Mouse (Mus musculus) frontal cortex, adult (tissue): Measurements from ENCODE around the gene Srsf4.

Source experiments
- ATAC-seq: cut with Nextera tagmentation; 2 replicates; pipeline ENCODE4 v1.9.2; 2017; ENCODE audit warnings: mild to moderate bottlenecking, moderate library complexity, mixed read lengths; ENCODE audit not compliant: low TSS enrichment

Gene Srsf4

GRCm38 (mm10) chr4:131873293-131874168 is at the start of gene Srsf4:
Gene Srsf4 (plus strand): TSS chr4:131873617.
- peak; percentile 94 for ATAC-seq

DNA sequence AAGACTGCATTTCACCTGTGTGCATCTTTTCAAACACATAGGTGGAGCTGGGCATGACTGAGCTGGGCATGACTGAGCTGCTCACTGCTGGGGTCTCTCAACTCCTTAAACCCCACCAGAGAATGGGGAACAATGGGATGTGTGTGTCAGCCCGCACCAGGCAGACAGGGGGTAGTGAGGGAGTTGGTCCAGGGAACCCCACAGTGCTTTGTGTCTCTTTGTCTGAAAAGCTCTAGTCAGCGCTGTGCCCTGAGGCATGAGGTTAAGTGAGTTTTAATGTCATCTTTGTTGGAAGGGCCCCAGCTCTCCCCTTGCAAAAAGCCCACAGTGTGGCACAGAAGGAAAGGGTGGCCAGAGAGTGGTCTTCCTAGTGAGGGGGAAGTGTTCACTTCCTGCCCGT is 48.5 kb upstream of the Srsf4 start:
- ATAC-seq = no peak

DNA sequence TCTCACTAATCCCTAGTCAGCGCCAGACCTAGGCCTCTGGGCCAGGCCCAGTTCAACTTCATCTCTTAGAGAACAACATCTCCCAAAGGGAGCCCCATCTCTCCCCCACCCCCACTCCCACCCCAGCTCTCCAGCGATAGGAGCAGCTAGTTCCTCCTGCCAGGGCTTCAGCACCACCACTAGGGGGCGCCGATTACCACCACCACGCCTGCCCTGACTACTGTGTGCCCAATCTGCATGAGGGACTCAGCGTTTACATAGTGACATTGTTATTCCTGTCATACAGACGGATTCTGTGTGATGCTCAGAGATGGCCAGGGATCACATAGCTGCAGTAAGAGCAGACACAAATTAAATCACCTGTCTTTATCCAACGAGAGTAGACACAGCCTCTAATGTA is 47.6 kb upstream of the Srsf4 start:
- ATAC-seq = no peak

DNA sequence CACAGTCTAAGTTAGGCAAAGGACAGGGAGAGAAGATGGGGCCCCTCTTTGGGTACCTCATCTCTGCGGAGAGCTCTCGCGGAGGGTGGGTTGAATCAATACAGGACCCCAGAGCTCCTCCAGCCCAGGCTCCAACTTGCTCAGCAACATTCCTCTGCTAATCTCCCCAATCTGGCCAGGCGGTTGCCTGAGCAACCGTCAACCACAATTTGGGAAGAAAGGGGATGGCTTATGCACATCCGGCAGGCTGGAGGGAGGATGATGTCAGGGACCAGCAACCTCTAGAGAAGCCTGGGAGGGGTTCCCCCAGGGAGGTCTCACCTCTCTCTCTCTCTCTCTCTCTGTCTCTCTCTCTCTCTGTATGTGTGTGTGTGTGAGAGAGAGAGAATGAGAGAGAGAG is 46.5 kb upstream of the Srsf4 start:
- no peak for ATAC-seq

DNA sequence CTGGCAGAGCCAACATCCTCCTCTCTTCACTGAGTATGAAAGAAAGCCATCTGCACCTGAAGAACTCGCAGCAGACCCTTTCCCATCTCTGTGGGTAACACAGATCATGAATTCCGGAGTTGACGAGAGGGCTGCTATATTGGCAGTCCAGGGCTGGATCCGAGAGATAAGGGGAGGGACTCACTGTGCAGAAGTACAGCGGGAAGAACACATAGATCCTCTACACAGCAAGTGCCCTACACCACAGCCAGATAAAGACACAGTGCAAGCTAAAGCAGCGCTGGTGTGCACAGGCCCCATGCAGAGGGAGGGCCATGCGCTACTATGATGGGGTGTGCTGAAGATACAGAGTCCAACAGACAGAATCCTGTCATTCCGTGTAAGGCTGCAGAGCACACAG is 44.3 kb upstream of the Srsf4 start:
- ATAC-seq = no peak

- ATAC-seq = no peak
Observed at GRCm38 (mm10) chr4:131831546-131832045, 41.8 kb upstream of the Srsf4 start.

GRCm38 (mm10) chr4:131832759-131833407 is 40.5 kb upstream of the Srsf4 start:
- ATAC-seq = no peak

DNA sequence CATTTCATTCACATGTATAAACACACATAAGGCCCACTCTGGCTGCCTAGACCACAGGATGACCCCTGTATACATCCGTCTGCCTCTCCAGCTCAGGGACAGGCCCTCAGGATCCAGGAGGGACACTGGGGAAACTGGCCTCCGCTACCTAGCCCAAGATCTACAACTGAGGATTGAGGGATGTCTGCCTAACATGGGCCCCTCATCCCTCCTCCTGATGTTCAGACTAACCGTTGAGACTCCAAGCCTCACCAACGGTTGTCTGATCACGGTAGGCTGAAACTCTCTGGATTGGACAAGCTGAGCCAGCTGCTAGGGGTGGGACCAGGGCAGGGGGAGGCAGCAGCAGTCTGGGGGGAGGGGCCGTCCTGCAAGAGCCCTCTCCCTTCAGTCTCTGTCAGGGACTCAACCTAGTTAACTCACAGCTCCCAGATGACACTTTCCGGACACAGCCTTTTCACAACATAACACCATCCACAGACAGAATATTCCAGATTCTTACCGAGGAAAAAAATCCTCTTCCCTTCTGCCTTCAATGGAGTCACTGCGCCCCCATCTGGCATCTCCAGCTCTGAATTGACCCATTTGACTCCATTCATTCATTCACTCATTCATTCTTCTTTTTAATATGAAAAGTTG is 39.3 kb upstream of the Srsf4 start:
- no peak for ATAC-seq

DNA sequence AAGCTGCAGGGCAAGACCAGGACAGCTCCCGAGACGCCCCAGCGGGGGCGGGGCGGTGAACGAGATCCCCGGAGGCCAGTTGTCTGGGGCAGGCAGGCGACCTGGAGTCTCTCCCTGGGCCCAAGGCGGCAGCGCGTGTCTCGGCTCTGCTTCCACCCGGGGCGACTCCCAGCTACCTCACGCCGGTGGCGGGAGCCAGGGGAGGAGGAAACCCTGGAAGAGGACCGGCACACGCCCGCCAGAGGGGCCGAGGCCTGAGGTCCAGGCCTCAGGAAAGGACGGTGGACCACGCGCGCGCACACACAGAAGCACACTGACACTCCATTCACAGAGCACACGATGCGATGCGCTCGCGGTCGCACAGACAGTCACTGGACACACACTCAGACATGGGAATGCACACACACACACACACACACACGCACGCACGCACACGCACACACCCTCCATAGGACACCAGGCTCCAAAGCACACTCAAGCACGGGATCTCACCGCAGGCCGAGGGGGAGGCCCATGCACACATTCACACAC is 37.0 kb upstream of the Srsf4 start:
- ATAC-seq = no peak

GRCm38 (mm10) chr4:131836891-131837491 is 36.4 kb upstream of the Srsf4 start:
- ATAC-seq = 0 out of 2 replicates have a peak, but pooled peaks have one; percentile 21

DNA sequence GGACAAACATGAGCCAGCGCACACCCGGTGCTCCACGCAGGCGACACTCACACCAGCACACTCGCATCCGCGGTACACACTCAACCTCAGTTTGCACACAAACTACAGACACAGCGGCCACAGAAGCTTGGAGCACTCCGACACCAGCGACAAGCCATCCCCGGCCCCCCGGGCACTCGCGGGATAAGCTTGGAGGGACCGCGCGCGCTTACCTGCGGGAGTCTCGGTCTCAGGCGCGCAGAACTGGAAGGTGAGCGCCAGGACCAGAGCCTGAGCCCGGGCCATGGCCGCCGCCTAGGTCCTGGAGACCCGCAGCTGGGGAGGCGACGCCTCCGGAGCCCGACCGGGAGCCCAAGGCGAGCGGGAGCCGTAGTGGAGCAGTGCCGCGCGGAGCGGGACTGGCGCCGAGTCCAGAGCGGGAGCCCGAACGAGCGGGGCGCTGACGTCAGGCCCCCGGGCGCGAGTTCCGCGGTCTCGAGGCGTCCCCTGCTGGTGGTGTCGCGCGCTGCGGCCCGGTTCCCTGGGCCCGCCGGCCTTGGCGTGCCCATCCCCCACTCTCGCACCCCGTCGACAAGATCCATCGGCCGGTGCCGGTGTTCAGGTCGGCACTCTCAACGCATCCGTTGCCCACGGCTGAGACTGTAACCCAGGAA is 35.4 kb upstream of the Srsf4 start, which contains the start of gene Ptpru:
Gene Ptpru, minus strand, starts transcription at position 417 of the 653 bp plus-strand sequence.
- peak; percentile 82 for ATAC-seq

DNA sequence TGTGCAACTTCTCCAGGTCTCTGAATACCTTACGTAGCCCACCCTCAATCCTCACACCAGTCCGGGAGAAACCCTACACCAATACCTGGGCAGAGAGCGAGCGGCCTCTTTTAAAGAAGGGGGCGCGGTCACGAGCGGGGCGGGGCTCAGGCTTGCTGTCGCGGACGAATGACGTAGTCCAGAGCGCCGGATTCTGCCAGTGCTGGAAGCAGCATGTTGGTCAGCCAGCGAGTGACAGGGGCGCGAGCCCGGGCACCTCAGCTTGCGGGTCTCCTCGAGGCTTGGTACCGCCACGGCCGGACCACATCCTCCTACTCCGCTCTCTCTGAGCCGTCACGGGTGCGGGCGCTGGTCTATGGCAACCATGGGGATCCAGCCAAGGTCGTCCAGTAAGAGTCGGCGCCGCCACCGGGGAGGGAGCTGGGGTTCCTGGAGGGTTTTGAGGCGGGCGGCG is 30.1 kb upstream of the Srsf4 start, which contains the start of gene Mecr:
Gene Mecr, plus strand, starts transcription at position 181 of the 454 bp plus-strand sequence.
- peak; percentile 76 for ATAC-seq

GRCm38 (mm10) chr4:131845991-131846778 is 27.2 kb upstream of the Srsf4 start:
- ATAC-seq = no peak

DNA sequence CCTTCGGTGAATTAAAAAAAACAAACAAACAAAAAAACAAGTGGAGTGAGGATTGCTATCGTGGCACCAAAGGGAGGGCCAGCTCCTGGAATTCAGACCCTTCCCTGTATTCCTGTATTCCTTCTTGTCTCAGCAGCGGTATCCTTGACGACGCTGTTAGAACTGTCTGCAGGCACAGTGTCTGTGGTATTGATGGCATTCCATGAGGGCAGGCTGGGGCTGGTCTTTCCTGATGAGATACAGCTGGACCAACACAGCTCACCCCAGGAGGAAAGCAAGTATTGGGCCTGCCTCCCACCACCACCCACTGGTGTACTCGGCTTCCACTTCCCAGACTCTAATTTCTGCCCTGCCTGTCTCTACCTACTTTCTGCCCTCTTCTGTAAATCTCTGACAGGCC is 25.3 kb upstream of the Srsf4 start:
- no peak for ATAC-seq

- ATAC-seq = peak; percentile 62; the same call in 1 of the 2 replicates
Observed at GRCm38 (mm10) chr4:131849986-131850638, 23.3 kb upstream of the Srsf4 start.

- ATAC-seq = no peak
Observed at GRCm38 (mm10) chr4:131854950-131855349, 18.5 kb upstream of the Srsf4 start.

- peak; percentile 90 for ATAC-seq
Observed at GRCm38 (mm10) chr4:131860492-131861340, 12.7 kb upstream of the Srsf4 start.

- ATAC-seq = no peak
Observed at GRCm38 (mm10) chr4:131861341-131861739, 12.1 kb upstream of the Srsf4 start.
